Comparison of ENCODE assay signal across 9 mouse cellular contexts in genomic region chr7:125427492-125428090, GRCm38 (mm10). TPM values are rescaled to one million over a fixed set of nuclear protein-coding genes. Genes with fewer than 3 reads are reported as not detected.
DNase-seq lines count a peak whose midpoint lies in the region; ATAC-seq lines count a peak whose summit lies in the region.
"Had no signal": no experiment of that assay in that cellular context is flagged by ENCODE, and none has a peak within 500 bp of the region (broad histone marks: within the 10 kb centered on the region; RNA-seq: fewer than 3 reads in every experiment).

No protein-coding gene starts in this region.

- no peak overlapping the region for H3K9ac ChIP-seq in hindbrain, embryonic 16.5 days (ENCODE audit: low read depth, low read length)
- H3K9ac ChIP-seq in limb, embryonic 15.5 days: no peak overlapping the region

- H3K27ac ChIP-seq in hindbrain, embryonic 10.5 days: peak overlapping the region; percentile 23; the same call in 1 of the 2 replicates
- no peak overlapping the region for H3K27ac ChIP-seq in hindbrain, embryonic 16.5 days (ENCODE audit: low read depth, low read length)
- H3K27ac ChIP-seq in limb, embryonic 15.5 days: no peak overlapping the region

- no peaks in the 10 kb centered on the region for H3K27me3 ChIP-seq in hindbrain, embryonic 10.5 days (ENCODE audit: insufficient read depth, poor library complexity, severe bottlenecking)
- H3K27me3 ChIP-seq in hindbrain, embryonic 16.5 days (replicated peaks; ENCODE audit: control insufficient read depth, insufficient read depth, low read length): no peaks in the 10 kb centered on the region
- no peaks in the 10 kb centered on the region for H3K27me3 ChIP-seq in limb, embryonic 15.5 days
- H3K27me3 ChIP-seq: megakaryocyte, embryonic 14.5 days had no signal

- ATAC-seq in hindbrain, embryonic 16.5 days: no peak
- ATAC-seq in limb, embryonic 15.5 days (ENCODE audit: insufficient number of reproducible peaks, low FRiP score, low TSS enrichment, low read depth): 0 out of 2 replicates have a peak, but pooled peaks have one; percentile 15
- no peak for ATAC-seq in megakaryocyte-erythroid progenitor cell, adult 5-6 weeks (replicated peaks; ENCODE audit: low FRiP score, low TSS enrichment, poor library complexity, severe bottlenecking)

- H3K9me3 ChIP-seq in hindbrain, embryonic 10.5 days: no peaks in the 10 kb centered on the region
- H3K9me3 ChIP-seq in hindbrain, embryonic 16.5 days (ENCODE audit: control insufficient read depth, low read length): 0 out of 2 replicates have a peak, but pooled peaks cover 2% of the 10 kb centered on the region
- no peaks in the 10 kb centered on the region for H3K9me3 ChIP-seq in limb, embryonic 15.5 days

- WGBS in hindbrain, embryonic 10.5 days: 85% methylated on average over 12 of the region's 12 CpGs
- 66% methylated on average over 12 of the region's 12 CpGs for WGBS in hindbrain, embryonic 16.5 days
- WGBS in limb, embryonic 15.5 days: 59% methylated on average over 12 of the region's 12 CpGs

- no peak overlapping the region for H3K4me2 ChIP-seq in hindbrain, embryonic 16.5 days (ENCODE audit: low read length)
- H3K4me2 ChIP-seq in limb, embryonic 15.5 days: no peak overlapping the region

- no peaks in the 10 kb centered on the region for H3K36me3 ChIP-seq in hindbrain, embryonic 10.5 days
- H3K36me3 ChIP-seq in hindbrain, embryonic 16.5 days (ENCODE audit: control insufficient read depth, insufficient read depth, low read length): no peaks in the 10 kb centered on the region
- no peaks in the 10 kb centered on the region for H3K36me3 ChIP-seq in limb, embryonic 15.5 days

- no peak overlapping the region for H3K4me3 ChIP-seq in hindbrain, embryonic 10.5 days
- no peak overlapping the region for H3K4me3 ChIP-seq in hindbrain, embryonic 16.5 days (ENCODE audit: low read length)
- no peak overlapping the region for H3K4me3 ChIP-seq in limb, embryonic 15.5 days
- H3K4me3 ChIP-seq: megakaryocyte, embryonic 14.5 days had no signal

- H3K4me1 ChIP-seq in hindbrain, embryonic 10.5 days (replicated peaks): peaks cover 10% of the 10 kb centered on the region; the same call in 1 of the 2 replicates
- H3K4me1 ChIP-seq in hindbrain, embryonic 16.5 days (ENCODE audit: control insufficient read depth, insufficient read depth, low read depth, low read length): no peaks in the 10 kb centered on the region
- H3K4me1 ChIP-seq in limb, embryonic 15.5 days: peaks cover 4% of the 10 kb centered on the region; the same call in 1 of the 2 replicates

- DNase-seq in hindbrain, embryonic 10.5 days (ENCODE audit: low spot score): no peak
- DNase-seq in adrenal gland, adult (ENCODE audit: inconsistent age in 2 of 2, low spot score in 1 of 2): peak; percentile 74 to 94
- peak; percentile 82 to 84 for DNase-seq in cerebellum, adult 18-20 months
- no peak for DNase-seq in Muller cell, postnatal 12 days (ENCODE audit: inconsistent ontology term)
- no peak for DNase-seq in urinary bladder, postnatal 36 days (ENCODE audit: low spot score in 2 of 2)

RNA-seq across cellular contexts. Expression of gene Kdm8, which starts 16.9 kb away (rescaled TPM):
- 15.3 and 15.9 TPM in 2 replicates for polyA plus RNA-seq in hindbrain, embryonic 10.5 days (2016; fragmentation: Nextera tagmentation; extraction: Ambion mirVana)
- polyA plus RNA-seq in hindbrain, embryonic 16.5 days (2015; fragmentation: Nextera tagmentation; extraction: Ambion mirVana): 5.2 TPM in 2 replicates
- polyA plus RNA-seq in limb, embryonic 15.5 days (2015; fragmentation: Nextera tagmentation; extraction: Ambion mirVana): 9.0 and 9.1 TPM in 2 replicates
- 5.0 and 5.4 TPM in 2 replicates for total RNA-seq in megakaryocyte-erythroid progenitor cell, adult 5-6 weeks (2014; fragmentation: Nextera tagmentation)
- 5.3 and 6.3 TPM in 2 replicates for total RNA-seq in megakaryocyte-erythroid progenitor cell, adult 5-6 weeks (2017)

Comparison
In these comparisons a context has a peak if more than half of its experiments do, and no peak if none do; other contexts are left out.
1. DNase-seq: peak in adrenal gland, adult (2 of 2) and cerebellum, adult 18-20 months (2 of 2); none in hindbrain, embryonic 10.5 days (single experiment), Muller cell, postnatal 12 days (single experiment) and urinary bladder, postnatal 36 days (0 of 2).